Mouse (Mus musculus): ENCODE results near the gene Rtl10.

DNA sequence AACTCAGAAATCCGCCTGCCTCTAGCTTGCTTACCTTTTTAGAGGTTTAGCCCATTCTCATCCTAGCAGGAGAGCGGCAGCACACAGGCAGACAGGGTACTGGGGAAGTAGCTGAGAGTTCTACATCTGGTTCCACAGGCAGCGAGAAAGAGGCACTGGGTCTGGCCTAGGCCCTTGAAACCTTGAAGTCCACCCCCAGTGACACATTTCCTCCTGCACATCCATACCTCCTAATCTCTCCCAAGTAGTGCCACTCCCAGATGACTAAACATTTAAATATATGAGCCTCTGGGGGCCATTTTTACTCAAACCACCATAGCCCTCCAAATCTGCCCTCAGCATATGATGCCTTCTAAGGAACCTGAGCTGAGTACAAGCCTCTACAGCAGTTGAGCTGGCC lies 16.3 kb upstream of the Rtl10 start:
- no peak for TF ChIP-seq EP300 (IDR thresholded peaks at IDR 0.05; ENCODE audit: insufficient read depth, low read depth, low read length)
- TF ChIP-seq POLR2A (IDR thresholded peaks at IDR 0.05; ENCODE audit: insufficient read depth, low read length), result no peak
